Mouse (Mus musculus) liver, embryonic 13.5 days (tissue): ENCODE data around the gene Glcci1. TPM values are rescaled to one million over a fixed set of nuclear protein-coding genes. Genes with fewer than 3 reads are reported as not detected.
"Not testable (repeated sequence)": the region's sequence is repeated elsewhere in the genome, so short reads cannot be mapped to it uniquely, and the experiment has no call there.

Source experiments
- ATAC-seq: fragments of 200-750 bp; cut with Nextera tagmentation; 2 replicates; pipeline ENCODE4 v1.8.0; 2017; ENCODE audit warnings: low read depth, mild to moderate bottlenecking, moderate number of reproducible peaks, moderate library complexity
- DNase-seq: peaks from one replicate; pipeline ENCODE4 v3.0.0; 2022
- H3K27ac ChIP-seq: fragments of 300-500 bp; sonication (generic); 2 replicates; pipeline ENCODE4 v1.5.1; 2015; ENCODE audit warnings: moderate library complexity, mild to moderate bottlenecking, inconsistent platforms
- H3K27me3 ChIP-seq: fragments of 300-500 bp; sonication (generic); 2 replicates; pipeline ENCODE4 v1.6.1; 2015; ENCODE audit warnings: mild to moderate bottlenecking, inconsistent platforms
- H3K36me3 ChIP-seq: fragments of 300-500 bp; sonication (generic); 2 replicates; pipeline ENCODE4 v1.6.1; 2015; ENCODE audit warnings: mild to moderate bottlenecking, inconsistent platforms
- H3K4me1 ChIP-seq: fragments of 300-500 bp; sonication (generic); replicated peaks from 2 replicates; pipeline ENCODE4 v1.6.1; 2015; ENCODE audit warnings: inconsistent platforms
- H3K4me2 ChIP-seq: fragments of 300-500 bp; sonication (generic); 2 replicates; pipeline ENCODE4 v1.6.1; 2015; ENCODE audit warnings: inconsistent platforms, mild to moderate bottlenecking, moderate library complexity
- H3K4me3 ChIP-seq: fragments of 300-500 bp; sonication (generic); replicated peaks from 2 replicates; pipeline ENCODE4 v1.5.1; 2015; ENCODE audit warnings: mild to moderate bottlenecking, inconsistent platforms
- H3K9ac ChIP-seq: fragments of 300-500 bp; sonication (generic); 2 replicates; pipeline ENCODE4 v1.6.1; 2015; ENCODE audit warnings: mild to moderate bottlenecking, inconsistent platforms
- H3K9me3 ChIP-seq: fragments of 300-500 bp; sonication (generic); replicated peaks from 2 replicates; pipeline ENCODE4 v1.6.1; 2016; ENCODE audit warnings: inconsistent platforms
- WGBS: fragments of 180-500 bp; shearing (Covaris S2); methylation state at CpG from one replicate; pipeline ENCODE4 v1.1.7; 2015; ENCODE audit not compliant: insufficient replicate concordance; 5-methylcytosine and 5-hydroxymethylcytosine counted together
- polyA plus RNA-seq: library from polyadenylated mRNA; unstranded; fragments of >200 nt; fragmentation: Nextera tagmentation; extraction: Ambion mirVana; gene quantifications from 2 replicates; pipeline ENCODE4 v1.2.1, GENCODE M21; 2015

Glcci1 gene
- polyA plus RNA-seq, 1 experiment from 2014 or later: 1.1 TPM

DNA sequence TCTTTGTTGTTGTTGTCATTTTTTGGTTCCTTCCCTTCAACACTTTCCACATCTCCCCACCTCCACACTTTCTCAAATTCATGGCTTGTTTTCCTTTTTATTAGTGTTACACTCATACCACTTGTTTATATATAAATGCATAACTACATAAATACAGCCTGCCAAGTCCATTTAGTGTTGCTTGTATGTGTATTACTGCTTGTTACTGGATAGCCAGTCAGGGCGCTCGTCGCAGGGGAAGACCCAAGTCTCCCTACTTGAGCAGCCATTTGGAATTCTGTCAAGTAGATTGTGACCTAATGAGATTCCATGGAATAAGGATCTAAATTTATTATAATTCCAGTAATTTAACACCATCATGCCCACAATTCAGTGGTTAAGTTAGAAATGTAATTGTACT is 10.3 kb downstream of the Glcci1 start:
- no peak for DNase-seq
- WGBS: 83% methylated on average over 3 of the region's 3 CpGs
- H3K4me2 ChIP-seq: no peak overlapping the region
- no peaks in the 10 kb centered on the region for H3K4me1 ChIP-seq
- no peaks in the 10 kb centered on the region for H3K36me3 ChIP-seq
- no peak for ATAC-seq
- H3K27ac ChIP-seq: no peak overlapping the region
- H3K9me3 ChIP-seq: no peaks in the 10 kb centered on the region
- no peaks in the 10 kb centered on the region for H3K27me3 ChIP-seq
- H3K9ac ChIP-seq: no peak overlapping the region
- H3K4me3 ChIP-seq: no peak overlapping the region

DNA sequence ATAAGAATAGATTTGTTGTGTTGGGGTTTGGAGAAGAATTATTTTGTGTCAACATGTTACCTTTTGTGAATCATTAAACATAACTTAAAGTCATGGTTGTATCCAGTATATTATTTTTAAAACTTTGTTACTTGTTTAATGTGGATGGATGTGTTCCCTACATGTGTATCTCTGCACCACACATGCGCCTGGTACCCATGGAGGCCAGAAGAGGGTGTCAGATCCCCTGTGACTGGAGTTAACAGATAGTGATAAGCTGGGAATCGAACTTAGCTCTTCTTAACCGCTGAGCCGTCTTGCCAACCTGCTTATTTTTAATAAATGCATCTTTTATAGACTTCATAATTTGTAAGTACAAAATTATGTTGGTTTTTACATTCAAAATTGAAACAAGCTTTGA is 11.8 kb downstream of the Glcci1 start:
- ATAC-seq (0 out of 2 replicates have a peak, but pooled peaks have one; percentile 50), DNase-seq (no peak)
- Histone ChIP-seq H3K4me3 (no peak overlapping the region), H3K27ac (no peak overlapping the region), H3K9ac (no peak overlapping the region), H3K27me3 (no peaks in the 10 kb centered on the region), H3K9me3 (no peaks in the 10 kb centered on the region), H3K36me3 (no peaks in the 10 kb centered on the region), H3K4me2 (no peak overlapping the region), H3K4me1 (no peaks in the 10 kb centered on the region)
- WGBS: 73% methylated on average over 4 of the region's 4 CpGs

DNA sequence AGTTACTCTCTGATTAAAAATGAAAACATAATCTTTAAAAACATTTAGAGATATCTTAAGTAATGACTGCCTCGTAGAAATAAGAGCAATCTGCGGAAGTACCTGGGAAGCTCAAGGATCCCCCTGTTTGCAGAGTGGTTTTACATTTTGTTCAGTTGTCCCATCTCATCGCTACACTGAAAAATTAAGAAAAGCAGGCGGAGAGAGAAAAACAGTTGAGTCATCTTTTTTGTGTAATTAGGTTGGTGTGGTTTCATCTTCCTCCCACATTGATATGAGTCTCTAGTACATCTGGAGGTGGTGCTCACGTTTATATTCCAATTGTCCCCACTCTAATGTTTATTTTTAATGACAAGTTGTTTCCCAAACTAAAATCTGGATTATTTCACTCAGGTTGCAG is 15.3 kb downstream of the Glcci1 start:
- Histone ChIP-seq H3K36me3 (no peaks in the 10 kb centered on the region), H3K4me1 (no peaks in the 10 kb centered on the region), H3K27ac (no peak overlapping the region), H3K27me3 (no peaks in the 10 kb centered on the region), H3K4me2 (no peak overlapping the region), H3K4me3 (no peak overlapping the region), H3K9me3 (no peaks in the 10 kb centered on the region), H3K9ac (no peak overlapping the region)
- DNase-seq (no peak), ATAC-seq (no peak)
- 72% methylated on average over 5 of the region's 5 CpGs for WGBS

DNA sequence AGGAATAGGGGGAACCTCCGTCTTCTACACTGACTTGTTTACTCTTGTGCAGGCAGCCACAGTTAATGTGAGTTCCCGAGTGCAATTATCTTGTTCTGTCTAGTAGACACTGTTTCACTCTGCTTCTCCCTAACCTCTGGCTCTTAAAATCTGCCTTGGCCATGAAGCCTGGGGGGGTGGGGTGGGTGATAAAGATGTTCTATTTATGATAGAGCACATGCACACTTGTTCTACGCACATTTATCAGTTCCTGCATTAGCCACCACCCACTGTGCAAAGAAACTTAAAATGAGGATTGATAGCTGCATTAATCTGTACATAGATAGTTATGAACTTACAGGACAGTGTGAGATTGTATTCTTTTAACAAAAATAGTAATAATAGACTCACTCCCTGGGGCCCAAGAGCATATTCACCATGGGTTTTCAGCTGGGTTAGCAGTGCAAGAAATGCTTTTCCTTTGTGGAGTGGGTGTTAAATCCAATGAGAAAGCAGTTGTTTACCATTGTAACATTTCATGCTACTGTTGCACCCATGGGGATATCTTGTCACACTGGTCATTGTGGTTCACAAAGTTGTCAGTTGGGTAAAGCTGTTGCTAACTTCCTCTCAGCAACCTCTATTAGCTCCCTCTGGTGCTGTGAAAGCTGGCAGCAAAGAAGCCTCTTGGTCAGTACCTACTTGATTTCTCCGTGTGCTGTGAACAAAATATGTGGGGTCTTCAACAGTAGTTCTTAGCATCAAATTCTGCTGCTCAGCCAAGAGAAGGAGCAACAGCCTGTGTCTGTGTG is 21.9 kb downstream of the Glcci1 start:
- Histone ChIP-seq H3K9me3 (no peaks in the 10 kb centered on the region), H3K4me3 (peak overlapping the region; percentile 23; the same call in 1 of the 2 replicates), H3K27ac (peak overlapping the region; percentile 83), H3K4me2 (peak overlapping the region; percentile 44), H3K9ac (peak overlapping the region; percentile 41; the same call in 1 of the 2 replicates), H3K4me1 (peaks cover 22% of the 10 kb centered on the region), H3K27me3 (no peaks in the 10 kb centered on the region), H3K36me3 (no peaks in the 10 kb centered on the region)
- WGBS: 19% methylated on average over 4 of the region's 4 CpGs
- ATAC-seq (peak; percentile 99), DNase-seq (peak; percentile 42)

DNA sequence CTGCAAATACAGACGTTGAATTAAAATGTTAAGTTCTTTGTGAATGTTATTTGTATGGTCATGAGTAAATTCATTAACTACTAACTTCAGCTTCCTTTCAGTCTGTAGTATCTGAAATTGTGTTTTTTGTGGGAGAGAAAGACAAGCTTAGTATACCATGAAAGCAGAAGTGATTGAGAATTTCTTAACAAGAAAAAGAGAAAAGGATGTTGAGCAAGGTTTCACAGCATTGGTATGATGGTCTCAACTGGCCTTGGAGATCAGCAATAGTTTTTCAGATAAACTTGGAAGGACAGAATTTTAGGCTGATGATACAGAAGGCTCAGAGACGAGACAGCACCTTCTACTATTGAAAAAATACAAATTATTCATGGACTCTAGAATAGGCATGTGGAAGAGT is 27.5 kb downstream of the Glcci1 start:
- Histone ChIP-seq H3K4me2 (no peak overlapping the region), H3K36me3 (no peaks in the 10 kb centered on the region), H3K9me3 (no peaks in the 10 kb centered on the region), H3K9ac (no peak overlapping the region), H3K27ac (no peak overlapping the region), H3K4me3 (no peak overlapping the region), H3K4me1 (peaks cover 9% of the 10 kb centered on the region), H3K27me3 (no peaks in the 10 kb centered on the region)
- no peak for DNase-seq
- 59% methylated on average over 2 of the region's 2 CpGs for WGBS
- ATAC-seq: no peak

DNA sequence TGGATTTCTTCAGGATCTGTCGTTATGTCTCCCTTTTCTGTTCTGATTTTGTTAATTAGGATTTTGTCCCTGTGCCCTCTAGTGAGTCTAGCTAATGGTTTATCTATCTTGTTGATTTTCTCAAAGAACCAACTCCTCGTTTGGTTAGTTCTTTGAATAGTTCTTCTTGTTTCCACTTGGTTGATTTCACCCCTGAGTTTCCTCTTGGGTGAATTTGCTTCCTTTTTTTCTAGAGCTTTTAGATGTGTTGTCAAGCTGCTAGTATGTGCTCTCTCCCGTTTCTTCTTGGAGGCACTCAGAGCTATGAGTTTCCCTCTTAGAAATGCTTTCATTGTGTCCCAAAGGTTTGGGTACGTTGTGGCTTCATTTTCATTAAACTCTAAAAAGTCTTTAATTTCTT is 32.1 kb downstream of the Glcci1 start:
- not testable (repeated sequence) for DNase-seq, H3K4me2 ChIP-seq, H3K27me3 ChIP-seq, H3K36me3 ChIP-seq, H3K27ac ChIP-seq, H3K4me1 ChIP-seq, H3K9ac ChIP-seq, H3K4me3 ChIP-seq, ATAC-seq, H3K9me3 ChIP-seq
- 57% methylated on average over 4 of the region's 4 CpGs for WGBS

DNA sequence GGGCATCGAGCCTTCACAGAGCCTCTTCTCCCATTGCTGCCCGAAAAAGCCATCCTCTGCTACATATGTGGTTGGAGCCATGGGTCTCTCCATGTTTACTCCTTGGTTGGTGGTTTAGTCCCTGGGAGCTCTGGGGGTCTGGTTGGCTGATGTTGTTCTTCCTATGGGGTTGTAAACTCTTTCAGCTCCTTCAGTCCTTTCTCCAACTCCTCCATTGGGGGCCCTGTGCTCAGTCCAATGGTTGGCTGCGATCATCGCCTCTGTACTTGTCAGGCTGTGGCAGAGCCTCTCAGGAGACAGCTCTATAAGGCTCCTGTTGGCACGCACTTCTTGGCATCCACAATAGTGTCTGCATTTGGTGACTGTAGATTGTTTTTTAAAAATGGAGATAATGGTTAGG is 35.4 kb downstream of the Glcci1 start:
- Histone ChIP-seq H3K9ac (no peak overlapping the region), H3K36me3 (no peaks in the 10 kb centered on the region), H3K27ac (no peak overlapping the region), H3K27me3 (no peaks in the 10 kb centered on the region), H3K9me3 (no peaks in the 10 kb centered on the region), H3K4me2 (no peak overlapping the region), H3K4me1 (no peaks in the 10 kb centered on the region), H3K4me3 (no peak overlapping the region)
- no peak for DNase-seq
- ATAC-seq: no peak
- 83% methylated on average over 5 of the region's 5 CpGs for WGBS

DNA sequence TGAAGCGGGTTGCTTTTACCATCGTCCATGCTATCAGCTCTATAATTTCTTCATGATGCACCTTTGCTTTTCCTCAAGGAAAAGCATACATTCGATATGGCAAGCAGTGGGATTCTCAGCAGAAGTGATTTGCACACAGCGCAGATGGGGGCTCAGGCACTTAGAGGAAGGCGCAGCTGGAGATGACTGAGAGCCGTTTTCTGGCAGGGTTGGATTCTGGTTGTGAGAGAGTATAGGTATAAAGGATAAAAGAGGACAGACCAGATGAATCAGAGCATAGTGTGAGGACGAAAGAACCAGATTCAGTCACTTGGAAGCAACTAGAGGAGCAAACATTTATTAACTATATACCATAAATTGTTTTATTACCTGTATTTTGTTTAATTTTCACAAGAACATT is 36.4 kb downstream of the Glcci1 start:
- H3K4me1 ChIP-seq: no peaks in the 10 kb centered on the region
- no peaks in the 10 kb centered on the region for H3K27me3 ChIP-seq
- H3K27ac ChIP-seq: no peak overlapping the region
- no peak overlapping the region for H3K4me3 ChIP-seq
- no peak overlapping the region for H3K9ac ChIP-seq
- ATAC-seq (no peak), DNase-seq (no peak)
- WGBS: 77% methylated on average over 7 of the region's 7 CpGs
- no peaks in the 10 kb centered on the region for H3K9me3 ChIP-seq
- no peaks in the 10 kb centered on the region for H3K36me3 ChIP-seq
- no peak overlapping the region for H3K4me2 ChIP-seq

DNA sequence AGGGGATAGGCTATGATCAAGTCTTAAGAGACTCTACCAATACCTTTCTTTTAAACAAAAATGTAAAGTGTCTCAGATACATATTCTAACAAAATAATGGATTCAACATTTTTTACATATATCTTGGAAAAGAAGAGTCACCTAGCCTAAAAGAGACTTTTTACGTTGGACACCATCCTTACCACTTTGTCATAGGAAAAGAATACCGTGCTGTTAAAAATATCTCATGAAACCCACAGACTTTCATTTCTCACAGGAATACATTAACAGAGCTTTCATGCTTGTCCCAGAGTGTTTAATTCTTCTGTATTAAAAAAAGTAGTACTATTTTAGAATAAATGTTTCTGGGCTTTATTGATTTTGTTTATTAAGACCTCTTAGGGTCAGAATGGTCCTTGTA is 41.8 kb downstream of the Glcci1 start:
- Histone ChIP-seq H3K4me2 (no peak overlapping the region), H3K4me1 (no peaks in the 10 kb centered on the region), H3K27me3 (no peaks in the 10 kb centered on the region), H3K36me3 (no peaks in the 10 kb centered on the region), H3K4me3 (no peak overlapping the region), H3K27ac (no peak overlapping the region), H3K9me3 (no peaks in the 10 kb centered on the region), H3K9ac (no peak overlapping the region)
- no peak for ATAC-seq
- DNase-seq: no peak
- 83% methylated on average over 2 of the region's 2 CpGs for WGBS

DNA sequence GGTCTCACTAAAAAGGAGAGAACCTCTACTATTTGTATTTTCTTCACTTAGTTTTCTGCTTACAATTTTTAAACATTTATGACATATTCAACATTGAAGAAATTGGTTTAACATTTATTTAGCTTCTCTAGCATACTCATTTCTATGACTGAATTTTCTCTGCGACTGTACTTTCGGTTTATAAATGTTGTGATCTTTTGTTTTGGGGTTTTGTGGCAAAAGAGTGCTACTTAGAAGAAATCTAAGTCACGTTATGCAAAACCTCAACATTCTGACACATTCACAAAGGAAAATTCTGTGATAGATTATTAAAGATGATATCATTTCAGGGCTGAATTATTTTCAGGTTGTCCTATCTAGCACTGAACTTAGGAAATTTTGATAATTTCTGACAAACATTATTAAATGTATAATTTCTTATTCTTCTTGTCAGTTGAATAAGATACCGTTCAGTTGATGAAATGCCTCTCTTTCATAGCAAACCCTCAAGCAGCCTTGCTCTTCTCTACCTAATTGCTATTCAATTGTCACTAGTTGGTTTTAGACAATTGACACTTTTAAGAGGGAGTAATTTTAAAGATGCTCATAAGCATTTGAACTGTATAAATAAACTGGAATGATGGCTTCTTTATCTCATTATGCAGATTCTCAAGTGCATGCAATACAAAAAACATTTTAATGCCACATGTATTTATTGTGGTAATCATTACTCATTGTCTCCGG is 47.6 kb downstream of the Glcci1 start:
- H3K4me1 ChIP-seq: no peaks in the 10 kb centered on the region
- no peaks in the 10 kb centered on the region for H3K36me3 ChIP-seq
- no peak overlapping the region for H3K4me3 ChIP-seq
- H3K9me3 ChIP-seq: no peaks in the 10 kb centered on the region
- no peak overlapping the region for H3K9ac ChIP-seq
- DNase-seq: no peak
- H3K27me3 ChIP-seq: no peaks in the 10 kb centered on the region
- 77% methylated on average over 5 of the region's 5 CpGs for WGBS
- no peak overlapping the region for H3K27ac ChIP-seq
- H3K4me2 ChIP-seq: no peak overlapping the region
- ATAC-seq: no peak

DNA sequence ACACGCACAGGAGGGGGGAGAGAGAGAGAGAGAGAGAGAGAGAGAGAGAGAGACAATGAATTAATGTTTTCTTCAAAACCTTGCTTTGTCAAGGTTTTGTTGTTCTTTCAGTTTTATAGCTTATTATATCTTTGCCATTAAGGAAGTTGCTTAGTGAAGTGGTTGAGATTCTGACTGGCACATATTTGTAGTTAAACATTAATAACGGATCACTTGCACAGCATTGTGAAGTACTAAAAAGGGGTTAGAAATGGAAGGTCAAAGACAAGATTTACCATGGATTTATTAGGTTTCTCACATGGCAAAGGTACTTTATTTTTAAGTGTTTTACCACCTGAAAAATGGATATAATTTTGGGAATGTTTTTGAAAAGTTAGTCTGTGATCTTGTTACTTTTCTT is 51.3 kb downstream of the Glcci1 start:
- Histone ChIP-seq H3K36me3 (0 out of 2 replicates have a peak, but pooled peaks cover 3% of the 10 kb centered on the region), H3K9ac (no peak overlapping the region), H3K9me3 (no peaks in the 10 kb centered on the region), H3K27ac (no peak overlapping the region), H3K4me3 (no peak overlapping the region), H3K4me2 (no peak overlapping the region), H3K27me3 (no peaks in the 10 kb centered on the region), H3K4me1 (no peaks in the 10 kb centered on the region)
- WGBS: 80% methylated on average over 2 of the region's 2 CpGs
- DNase-seq (no peak), ATAC-seq (no peak)

DNA sequence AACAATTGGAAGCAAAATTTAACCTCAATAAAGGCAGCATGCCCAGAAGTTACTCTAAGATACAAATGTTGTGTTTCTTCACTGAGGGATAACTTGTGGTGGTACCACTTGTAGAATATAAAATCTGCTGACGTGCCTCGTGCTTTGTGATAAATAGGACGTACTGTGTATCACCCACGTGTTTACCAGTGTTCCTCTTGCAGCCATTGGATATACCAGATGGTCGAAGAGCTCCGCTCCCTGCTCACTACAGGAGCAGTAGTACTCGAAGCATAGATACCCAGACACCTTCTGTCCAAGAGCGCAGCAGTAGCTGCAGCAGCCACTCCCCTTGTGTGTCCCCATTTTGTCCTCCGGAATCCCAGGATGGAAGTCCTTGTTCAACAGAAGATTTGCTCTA is 73.0 kb downstream of the Glcci1 start:
- Histone ChIP-seq H3K4me2 (no peak overlapping the region), H3K9me3 (no peaks in the 10 kb centered on the region), H3K4me3 (no peak overlapping the region), H3K4me1 (no peaks in the 10 kb centered on the region), H3K27ac (no peak overlapping the region), H3K27me3 (no peaks in the 10 kb centered on the region), H3K9ac (no peak overlapping the region), H3K36me3 (no peaks in the 10 kb centered on the region)
- DNase-seq: no peak
- WGBS: 82% methylated on average over 9 of the region's 9 CpGs
- no peak for ATAC-seq
